Mouse (Mus musculus): ENCODE results near the gene Tnfsf13. TPM values are rescaled to one million over a fixed set of nuclear protein-coding genes. Genes with fewer than 3 reads are reported as not detected.

Tnfsf13 gene
- polyA plus RNA-seq, 1 experiment, result not detected

DNA sequence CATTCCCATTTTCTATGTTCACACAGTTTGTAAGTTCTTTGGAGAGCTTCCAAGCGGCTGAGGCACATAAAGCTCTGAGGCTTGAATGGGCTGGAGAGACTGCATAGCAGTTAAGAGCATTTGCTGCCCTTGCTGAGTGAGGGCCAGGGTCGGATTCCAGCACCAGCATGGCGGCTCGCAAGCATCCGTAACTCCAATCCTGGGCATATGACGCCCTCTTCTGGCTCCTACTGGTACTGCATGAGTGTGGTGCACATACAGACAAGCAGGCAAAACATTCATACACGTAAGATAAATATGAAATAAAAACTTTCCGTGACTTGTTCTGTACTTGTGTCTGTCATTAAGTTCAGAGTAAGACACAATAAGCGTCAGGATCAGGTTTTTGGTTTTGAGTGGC, 29.9 kb upstream of the Tnfsf13 start:
- Histone ChIP-seq H3K9me3 (ENCODE audit: control insufficient read depth, low read length) (peaks cover 3% of the 10 kb centered on the region), H3K4me1 (ENCODE audit: control insufficient read depth) (peaks cover 55% of the 10 kb centered on the region), H3K4me3 (replicated peaks) (no peak overlapping the region), H3K27me3 (ENCODE audit: control insufficient read depth) (no peaks in the 10 kb centered on the region), H3K36me3 (ENCODE audit: control insufficient read depth) (no peaks in the 10 kb centered on the region)
- TF ChIP-seq TAL1 (IDR thresholded peaks at IDR 0.05; ENCODE audit: low read length), result no peak
- TF ChIP-seq GATA1 (IDR thresholded peaks at IDR 0.05; ENCODE audit: low read length), result no peak

DNA sequence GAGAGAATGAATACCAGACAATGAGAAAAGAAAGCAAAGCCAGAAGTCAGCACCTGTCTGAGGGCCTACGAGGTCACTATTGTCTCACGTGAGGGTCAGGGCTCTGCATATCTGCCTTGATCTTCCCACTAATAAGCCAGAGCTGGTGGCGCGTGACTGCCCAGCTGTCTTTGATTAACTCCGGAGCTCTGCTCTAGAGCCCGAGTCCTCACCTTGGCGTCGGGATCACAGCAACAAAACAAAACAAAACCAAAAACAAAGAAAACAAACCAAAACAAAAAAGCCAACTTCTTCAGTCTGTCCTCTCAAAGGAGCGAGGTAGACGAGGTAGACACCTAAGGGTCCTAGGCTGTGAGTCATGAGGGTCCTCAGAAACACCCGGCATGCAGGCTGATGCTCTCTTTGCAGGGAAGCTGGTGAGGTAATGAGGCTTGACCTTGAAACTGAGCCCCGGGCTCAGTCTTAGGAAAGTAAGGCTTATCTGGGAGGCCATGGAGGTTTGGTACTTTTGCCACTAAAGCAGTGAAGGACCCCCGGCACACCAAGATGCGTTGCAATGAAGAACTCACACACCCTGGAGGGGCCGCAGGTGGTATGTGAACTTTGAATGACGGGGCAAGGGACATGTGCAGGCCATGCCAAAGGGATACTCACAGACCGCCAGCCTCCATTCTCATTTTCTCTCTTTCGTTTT, 29.2 kb upstream of the Tnfsf13 start:
- peaks cover 58% of the 10 kb centered on the region for H3K4me1 ChIP-seq (ENCODE audit: control insufficient read depth)
- H3K27me3 ChIP-seq (ENCODE audit: control insufficient read depth), result no peaks in the 10 kb centered on the region

DNA sequence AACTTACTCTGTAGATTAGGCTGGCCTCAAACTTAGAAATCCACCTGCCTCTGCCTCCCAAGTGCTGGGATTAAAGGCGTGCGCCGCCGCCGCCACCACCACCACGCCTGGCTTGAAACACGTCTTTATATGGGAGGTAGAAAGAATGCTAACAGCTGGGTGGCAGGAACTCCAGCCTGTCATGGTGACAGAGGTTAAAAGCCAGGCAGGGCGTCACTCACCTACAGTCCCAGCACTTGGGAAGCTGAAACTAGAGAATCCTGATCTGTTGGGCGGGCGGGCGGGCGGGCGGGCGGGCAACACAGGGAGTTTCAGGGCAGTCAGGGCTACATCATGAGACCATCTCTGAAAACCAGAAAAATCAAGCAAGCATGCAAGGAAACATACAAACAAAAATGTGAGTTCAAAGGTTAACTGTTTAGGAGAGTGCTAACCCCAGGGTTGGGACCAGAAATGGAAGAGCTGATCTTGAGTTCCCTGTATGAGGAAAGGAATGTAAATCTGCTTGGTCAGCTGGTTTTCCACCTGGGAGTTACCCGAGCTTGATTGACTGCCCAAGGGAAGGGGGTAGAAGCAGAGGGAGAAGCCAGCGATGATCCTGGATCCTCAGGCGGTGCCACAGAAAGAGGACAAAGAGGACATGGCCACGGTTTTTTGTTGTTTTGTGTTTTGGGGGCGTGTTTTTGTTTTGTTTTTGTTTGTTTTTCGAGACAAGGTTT, 27.5 kb upstream of the Tnfsf13 start:
- no peak overlapping the region for H3K4me3 ChIP-seq (replicated peaks)
- H3K36me3 ChIP-seq (ENCODE audit: control insufficient read depth), result no peaks in the 10 kb centered on the region
- TF ChIP-seq GATA1 (IDR thresholded peaks at IDR 0.05; ENCODE audit: low read length) (no peak), TAL1 (IDR thresholded peaks at IDR 0.05; ENCODE audit: low read length) (no peak)
- H3K27me3 ChIP-seq (ENCODE audit: control insufficient read depth), result no peaks in the 10 kb centered on the region
- peaks cover 54% of the 10 kb centered on the region for H3K4me1 ChIP-seq (ENCODE audit: control insufficient read depth)
- H3K9me3 ChIP-seq (ENCODE audit: control insufficient read depth, low read length), result peaks cover 3% of the 10 kb centered on the region

More for the DNA sequence above, 29.2 kb upstream of the Tnfsf13 start:
- Histone ChIP-seq H3K9me3 (ENCODE audit: control insufficient read depth, low read length) (peaks cover 3% of the 10 kb centered on the region), H3K36me3 (ENCODE audit: control insufficient read depth) (no peaks in the 10 kb centered on the region), H3K4me3 (replicated peaks) (no peak overlapping the region)
- TF ChIP-seq TAL1 (IDR thresholded peaks at IDR 0.05; ENCODE audit: low read length), result no peak
- TF ChIP-seq GATA1 (IDR thresholded peaks at IDR 0.05; ENCODE audit: low read length), result no peak

DNA sequence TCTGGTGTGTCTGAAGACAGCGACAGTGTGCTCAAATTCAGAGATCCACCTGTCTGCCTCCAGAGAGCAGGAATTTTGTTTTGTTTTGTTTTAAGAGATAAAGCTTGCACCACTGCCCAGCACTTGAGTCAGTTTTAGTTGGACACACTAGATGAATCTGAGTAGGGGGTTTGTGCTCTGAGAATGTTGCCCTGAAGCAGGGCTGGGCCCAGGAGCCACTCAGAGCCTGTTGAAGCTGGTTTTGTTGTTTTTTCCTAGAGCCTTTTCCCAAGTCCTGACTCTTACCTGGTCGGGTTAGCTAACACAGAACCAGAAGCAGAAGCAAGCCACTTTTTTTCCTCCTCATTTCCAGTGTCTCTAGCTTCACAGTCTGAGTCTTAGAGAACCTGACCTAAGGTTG, 25.5 kb upstream of the Tnfsf13 start:
- no peaks in the 10 kb centered on the region for H3K36me3 ChIP-seq (ENCODE audit: control insufficient read depth)
- TF ChIP-seq GATA1 (IDR thresholded peaks at IDR 0.05; ENCODE audit: low read length), result no peak
- peaks cover 45% of the 10 kb centered on the region for H3K4me1 ChIP-seq (ENCODE audit: control insufficient read depth)
- H3K9me3 ChIP-seq (ENCODE audit: control insufficient read depth, low read length), result peaks cover 3% of the 10 kb centered on the region
- H3K4me3 ChIP-seq (replicated peaks), result no peak overlapping the region
- no peaks in the 10 kb centered on the region for H3K27me3 ChIP-seq (ENCODE audit: control insufficient read depth)

DNA sequence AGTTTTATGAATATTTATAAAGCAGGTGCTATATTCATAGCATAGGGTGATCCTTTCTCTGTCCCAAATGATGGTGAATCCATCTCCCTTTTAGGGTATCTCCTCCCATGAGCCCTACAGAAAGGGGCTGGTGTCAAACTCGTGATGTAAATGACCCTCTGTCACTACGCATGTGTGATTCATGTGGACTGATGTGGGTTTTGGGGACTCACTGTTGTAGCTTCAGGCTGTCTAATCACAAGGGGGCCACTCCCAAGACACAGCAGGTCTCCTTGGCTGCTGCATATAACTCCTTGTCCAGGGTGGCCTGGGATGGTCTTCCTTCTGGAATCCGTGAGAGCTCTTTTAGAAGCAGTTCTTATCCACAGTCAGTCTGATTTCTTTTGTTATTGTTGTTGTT, 24.9 kb upstream of the Tnfsf13 start:
- H3K27me3 ChIP-seq (ENCODE audit: control insufficient read depth), result no peaks in the 10 kb centered on the region
- no peak overlapping the region for H3K4me3 ChIP-seq (replicated peaks)
- no peaks in the 10 kb centered on the region for H3K36me3 ChIP-seq (ENCODE audit: control insufficient read depth)
- TF ChIP-seq TAL1 (IDR thresholded peaks at IDR 0.05; ENCODE audit: low read length) (no peak), GATA1 (IDR thresholded peaks at IDR 0.05; ENCODE audit: low read length) (no peak)
- peaks cover 2% of the 10 kb centered on the region for H3K9me3 ChIP-seq (ENCODE audit: control insufficient read depth, low read length)
- peaks cover 40% of the 10 kb centered on the region for H3K4me1 ChIP-seq (ENCODE audit: control insufficient read depth)

DNA sequence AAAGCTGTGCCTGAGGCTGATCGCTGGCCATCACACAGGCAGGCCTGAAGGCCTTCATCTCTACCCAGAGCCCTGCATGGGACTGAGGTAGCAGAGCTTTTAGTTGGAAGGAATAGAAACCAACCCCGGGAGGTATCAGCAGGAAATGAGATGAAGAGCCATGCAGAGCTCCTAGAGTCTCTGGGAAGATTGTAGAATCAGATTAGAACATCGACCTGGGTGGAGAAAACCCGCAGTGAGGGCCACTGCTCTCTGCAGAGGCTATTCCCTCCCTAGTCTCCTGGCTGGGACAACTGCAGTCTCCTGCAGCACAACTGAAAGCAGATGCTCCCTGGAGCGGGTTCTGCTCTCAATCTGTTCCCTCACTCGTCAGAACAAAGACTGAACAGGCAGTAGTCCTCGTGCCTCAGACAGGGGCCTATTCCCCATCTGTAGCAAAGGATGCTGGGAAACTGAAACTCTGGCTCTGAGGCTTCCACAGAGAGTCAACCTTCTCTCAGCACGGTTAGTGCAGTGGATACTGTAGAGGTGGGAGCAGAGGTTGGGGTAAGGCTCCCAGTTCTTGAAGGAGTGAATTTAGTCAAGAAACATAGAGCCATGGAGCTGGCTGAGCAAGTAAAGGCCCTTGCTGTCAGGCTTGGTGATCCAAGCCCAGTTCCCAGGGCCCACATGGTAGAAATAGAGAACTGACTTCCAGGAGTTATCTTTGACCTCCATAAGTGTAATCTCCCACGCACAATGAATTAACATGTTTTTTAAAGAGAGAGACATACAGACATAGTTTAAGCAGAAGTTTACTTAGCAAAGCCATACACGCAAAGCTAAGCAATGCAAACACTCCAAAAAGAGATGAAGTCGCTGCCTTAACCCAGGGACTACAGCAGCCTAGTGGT, 24.2 kb upstream of the Tnfsf13 start:
- no peak overlapping the region for H3K4me3 ChIP-seq (replicated peaks)
- H3K36me3 ChIP-seq (ENCODE audit: control insufficient read depth), result no peaks in the 10 kb centered on the region
- no peaks in the 10 kb centered on the region for H3K9me3 ChIP-seq (ENCODE audit: control insufficient read depth, low read length)
- peaks cover 37% of the 10 kb centered on the region for H3K4me1 ChIP-seq (ENCODE audit: control insufficient read depth)
- no peaks in the 10 kb centered on the region for H3K27me3 ChIP-seq (ENCODE audit: control insufficient read depth)
- TF ChIP-seq TAL1 (IDR thresholded peaks at IDR 0.05; ENCODE audit: low read length) (no peak), GATA1 (IDR thresholded peaks at IDR 0.05; ENCODE audit: low read length) (no peak; the same call in 1 of the 2 replicates)

DNA sequence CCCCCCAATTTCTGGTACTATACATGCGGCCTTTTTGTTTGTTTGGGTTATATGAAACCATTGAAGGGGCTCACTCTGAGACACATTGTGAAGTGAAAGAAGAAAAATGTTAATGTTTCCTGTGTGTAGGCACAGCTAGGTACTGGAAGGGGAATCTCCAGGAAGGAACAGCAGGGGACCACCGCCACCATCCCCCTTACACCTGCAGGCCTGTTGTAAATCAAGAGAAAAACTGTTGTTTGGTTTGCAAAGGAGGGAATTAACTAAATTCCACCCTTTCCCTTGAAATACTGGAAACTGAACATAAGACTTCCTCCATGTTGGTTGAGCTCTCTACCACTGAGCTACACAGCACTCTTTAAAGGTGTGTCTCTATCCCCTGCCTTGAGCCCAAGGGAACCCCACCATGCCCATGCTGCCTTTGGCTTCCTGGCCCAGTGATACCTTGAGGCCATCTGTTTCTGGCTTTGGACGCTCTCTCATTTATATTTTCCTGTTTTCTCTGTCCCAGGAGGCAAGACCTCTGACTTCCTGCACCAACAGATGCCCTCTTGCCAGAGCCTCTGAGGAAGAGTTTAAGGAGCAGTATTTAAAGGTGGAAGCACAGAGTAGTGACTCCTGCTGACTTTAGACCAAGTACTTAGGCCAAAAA, 23.2 kb upstream of the Tnfsf13 start:
- Histone ChIP-seq H3K4me1 (ENCODE audit: control insufficient read depth) (peaks cover 37% of the 10 kb centered on the region), H3K9me3 (ENCODE audit: control insufficient read depth, low read length) (no peaks in the 10 kb centered on the region), H3K4me3 (replicated peaks) (no peak overlapping the region), H3K27me3 (ENCODE audit: control insufficient read depth) (no peaks in the 10 kb centered on the region), H3K36me3 (ENCODE audit: control insufficient read depth) (no peaks in the 10 kb centered on the region)
- TF ChIP-seq GATA1 (IDR thresholded peaks at IDR 0.05; ENCODE audit: low read length) (no peak), TAL1 (IDR thresholded peaks at IDR 0.05; ENCODE audit: low read length) (no peak)

DNA sequence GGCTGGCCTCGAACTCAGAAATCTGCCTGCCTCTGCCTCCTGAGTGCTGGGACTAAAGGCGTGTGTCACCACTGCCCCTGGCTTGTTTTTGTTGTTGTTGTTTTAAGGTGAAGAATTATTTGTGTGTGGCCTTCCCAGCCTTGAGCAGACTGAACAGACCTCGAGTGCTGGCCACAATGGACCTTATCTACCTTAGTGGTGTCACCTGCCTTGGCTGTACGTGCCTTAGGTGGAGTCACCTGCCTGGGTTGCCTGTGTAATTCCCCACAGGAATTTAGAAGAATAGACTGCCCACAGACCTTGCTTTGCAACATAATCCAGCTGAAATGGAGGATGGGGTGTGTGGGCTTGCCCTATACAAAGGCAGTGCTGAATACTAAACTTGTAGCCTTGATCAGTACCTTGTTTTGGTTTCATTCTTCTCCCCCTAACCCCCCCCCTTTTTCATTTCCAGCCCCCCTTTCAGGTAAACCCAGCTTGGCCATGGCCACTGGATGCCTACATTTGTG, 22.3 kb upstream of the Tnfsf13 start:
- H3K36me3 ChIP-seq (ENCODE audit: control insufficient read depth), result no peaks in the 10 kb centered on the region
- no peaks in the 10 kb centered on the region for H3K9me3 ChIP-seq (ENCODE audit: control insufficient read depth, low read length)
- TF ChIP-seq TAL1 (IDR thresholded peaks at IDR 0.05; ENCODE audit: low read length), result no peak
- TF ChIP-seq GATA1 (IDR thresholded peaks at IDR 0.05; ENCODE audit: low read length), result no peak
- no peaks in the 10 kb centered on the region for H3K27me3 ChIP-seq (ENCODE audit: control insufficient read depth)
- H3K4me1 ChIP-seq (ENCODE audit: control insufficient read depth), result peaks cover 37% of the 10 kb centered on the region
- no peak overlapping the region for H3K4me3 ChIP-seq (replicated peaks)
